Mouse (Mus musculus) frontal cortex, adult (tissue): ENCODE results near the gene Arhgap24.

ENCODE experiments used
- ATAC-seq: cut with Nextera tagmentation; 2 replicates; pipeline ENCODE4 v1.9.2; 2017; ENCODE audit warnings: mild to moderate bottlenecking, moderate library complexity, mixed read lengths; ENCODE audit not compliant: low TSS enrichment

Arhgap24 gene

DNA sequence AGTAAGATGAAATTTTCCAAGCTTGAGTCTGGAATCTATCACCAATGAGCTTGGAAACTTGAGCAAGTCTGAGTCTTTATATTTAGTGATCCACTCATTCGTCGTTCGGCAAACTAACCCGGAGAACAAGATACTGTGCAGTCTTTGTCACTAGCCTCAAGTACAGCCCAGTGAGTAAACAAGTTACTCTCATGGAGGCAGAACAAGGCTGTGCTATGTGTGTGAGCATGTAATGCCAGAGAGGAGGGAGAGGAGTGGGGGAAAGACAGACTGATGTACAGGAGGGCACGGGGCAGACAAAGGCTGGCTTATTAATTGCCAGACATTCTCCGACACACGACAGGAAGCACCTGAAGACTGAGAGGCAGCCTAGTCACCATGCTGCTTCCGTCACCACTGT is 97.2 kb downstream of the Arhgap24 start:
- ATAC-seq, result no peak

GRCm38 (mm10) chr5:102582864-102583410 is 101.7 kb downstream of the Arhgap24 start:
- no peak for ATAC-seq

- no peak for ATAC-seq
Observed at GRCm38 (mm10) chr5:102591422-102591821, 110.2 kb downstream of the Arhgap24 start.

GRCm38 (mm10) chr5:102593058-102593457 is 111.9 kb downstream of the Arhgap24 start:
- ATAC-seq, result no peak

GRCm38 (mm10) chr5:102599102-102599501 is 117.9 kb downstream of the Arhgap24 start:
- no peak for ATAC-seq

DNA sequence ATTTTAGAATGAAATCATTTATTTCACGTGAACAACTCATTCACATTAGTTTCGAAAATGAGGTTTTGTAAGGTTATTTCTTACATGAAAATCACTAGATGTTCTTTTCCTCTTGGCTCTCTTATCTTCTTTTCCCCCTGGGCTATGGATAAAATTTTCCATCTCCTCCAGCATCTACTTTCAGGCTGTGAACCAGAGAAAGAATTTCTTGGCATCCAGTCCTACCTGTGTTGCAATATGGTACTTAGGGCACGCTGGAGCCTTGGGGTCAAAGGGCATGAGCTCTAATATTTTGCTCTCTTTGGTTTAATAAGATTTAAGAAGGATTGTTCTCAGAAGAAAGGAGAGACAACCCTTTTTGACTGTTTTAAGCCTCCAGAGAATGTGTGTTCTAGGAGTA is 132.4 kb downstream of the Arhgap24 start:
- no peak for ATAC-seq

DNA sequence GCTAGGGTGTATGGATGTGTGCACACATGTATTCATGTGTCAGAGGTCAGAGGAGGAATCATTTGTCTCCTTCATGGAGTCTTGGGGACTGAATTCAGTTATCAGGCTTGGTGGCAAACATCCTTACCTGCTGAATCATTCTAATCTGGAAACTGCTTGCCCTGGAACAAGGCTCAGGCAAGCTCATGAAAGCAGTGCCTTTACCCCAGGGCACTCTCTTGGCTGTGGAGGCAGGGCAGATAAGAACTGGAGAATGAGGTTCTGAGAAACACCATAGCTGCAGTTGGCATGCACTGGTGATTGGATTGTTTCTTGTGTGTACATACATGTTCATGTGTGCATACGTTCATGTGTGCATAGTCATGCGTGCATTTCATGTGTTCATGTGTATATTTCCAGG is 132.9 kb downstream of the Arhgap24 start:
- no peak for ATAC-seq

- no peak for ATAC-seq
Observed at GRCm38 (mm10) chr5:102615249-102615648, 134.1 kb downstream of the Arhgap24 start.

DNA sequence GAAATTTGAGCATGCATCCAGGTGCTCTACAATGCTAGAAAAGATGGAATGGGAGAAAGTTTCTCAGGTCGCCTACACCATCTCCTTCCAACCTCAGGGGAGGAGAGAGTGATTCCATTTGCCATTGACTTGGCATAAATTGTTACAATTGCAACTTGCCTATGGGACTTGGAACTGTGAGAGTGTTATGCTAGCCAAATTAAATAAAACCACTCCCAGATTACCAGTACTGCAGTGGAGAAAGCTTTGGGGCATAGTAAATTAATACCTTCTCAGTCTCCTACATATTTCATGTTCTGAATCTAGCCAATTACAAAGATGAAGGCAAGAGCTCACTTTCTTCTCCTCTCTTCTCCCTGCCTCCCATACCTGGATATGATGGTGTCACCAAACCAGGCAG is 139.8 kb downstream of the Arhgap24 start:
- no peak for ATAC-seq

GRCm38 (mm10) chr5:102623807-102624435 is 142.7 kb downstream of the Arhgap24 start:
- ATAC-seq, result no peak

GRCm38 (mm10) chr5:102626671-102627070 is 145.5 kb downstream of the Arhgap24 start:
- no peak for ATAC-seq

GRCm38 (mm10) chr5:102629362-102629771 is 148.2 kb downstream of the Arhgap24 start:
- ATAC-seq, result no peak

GRCm38 (mm10) chr5:102635591-102635990 is 154.4 kb downstream of the Arhgap24 start:
- no peak for ATAC-seq

- ATAC-seq, result no peak
Observed at GRCm38 (mm10) chr5:102639782-102640559, 158.8 kb downstream of the Arhgap24 start.

- ATAC-seq, result no peak
Observed at GRCm38 (mm10) chr5:102643364-102643763, 162.2 kb downstream of the Arhgap24 start.

DNA sequence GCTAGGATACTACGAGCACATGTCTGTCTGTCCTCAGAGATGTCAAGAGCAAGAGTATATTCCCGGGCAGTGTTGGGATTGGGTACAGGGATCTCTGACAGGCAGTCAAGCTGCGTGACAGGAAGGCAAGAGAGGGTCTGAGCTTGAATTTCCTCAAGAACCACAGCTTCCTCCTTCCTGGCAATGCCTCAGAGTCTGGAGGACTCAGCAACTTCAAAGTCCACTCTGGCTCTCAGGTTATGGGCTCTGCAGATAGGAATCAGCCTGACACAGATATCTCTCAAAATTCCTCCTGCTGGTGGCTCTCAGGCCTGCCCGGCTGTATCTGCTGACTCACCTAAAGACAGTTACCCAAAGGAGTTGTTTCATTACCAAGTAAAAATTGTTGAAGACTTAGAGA is 162.6 kb downstream of the Arhgap24 start:
- no peak for ATAC-seq

DNA sequence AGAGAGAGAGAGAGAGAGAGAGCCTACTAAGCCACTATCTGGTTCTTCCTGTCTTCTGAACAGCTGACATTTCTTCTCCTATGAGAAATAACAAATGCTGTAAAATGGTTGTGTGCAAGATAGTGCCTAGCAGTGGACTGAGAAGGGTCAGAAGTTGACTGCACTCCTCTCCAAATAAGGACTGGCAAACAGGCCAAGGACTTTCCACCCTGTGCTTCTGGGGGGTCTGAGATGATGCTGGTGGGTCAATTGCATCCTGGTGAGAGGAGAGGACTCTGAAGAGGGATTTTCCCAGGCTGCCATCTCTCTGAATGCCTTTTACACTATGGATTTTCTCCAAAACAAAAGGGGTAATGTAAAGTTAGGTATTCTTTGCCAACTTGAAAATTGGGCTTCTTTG is 177.9 kb downstream of the Arhgap24 start:
- ATAC-seq, result no peak

- no peak for ATAC-seq
Observed at GRCm38 (mm10) chr5:102664988-102665726, 184.0 kb downstream of the Arhgap24 start.

DNA sequence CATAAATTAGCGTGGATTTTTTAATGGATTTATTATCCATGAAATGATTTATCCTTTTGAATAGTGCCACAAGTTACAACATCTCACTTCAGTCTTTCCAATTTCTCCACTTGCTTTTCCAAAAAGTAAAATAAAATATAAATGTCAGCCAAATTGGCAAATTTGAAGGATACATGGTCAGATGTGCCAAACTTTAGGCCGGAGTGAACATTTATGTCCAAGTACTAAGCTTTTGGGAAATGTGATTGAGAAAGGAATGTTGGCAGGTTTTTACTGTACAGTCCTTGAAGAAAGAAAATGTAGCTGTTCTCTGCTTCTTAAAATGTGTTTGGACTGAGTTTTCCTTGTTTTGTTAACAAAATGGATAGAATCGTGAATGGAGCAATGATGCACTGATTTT is 185.7 kb downstream of the Arhgap24 start:
- no peak for ATAC-seq

DNA sequence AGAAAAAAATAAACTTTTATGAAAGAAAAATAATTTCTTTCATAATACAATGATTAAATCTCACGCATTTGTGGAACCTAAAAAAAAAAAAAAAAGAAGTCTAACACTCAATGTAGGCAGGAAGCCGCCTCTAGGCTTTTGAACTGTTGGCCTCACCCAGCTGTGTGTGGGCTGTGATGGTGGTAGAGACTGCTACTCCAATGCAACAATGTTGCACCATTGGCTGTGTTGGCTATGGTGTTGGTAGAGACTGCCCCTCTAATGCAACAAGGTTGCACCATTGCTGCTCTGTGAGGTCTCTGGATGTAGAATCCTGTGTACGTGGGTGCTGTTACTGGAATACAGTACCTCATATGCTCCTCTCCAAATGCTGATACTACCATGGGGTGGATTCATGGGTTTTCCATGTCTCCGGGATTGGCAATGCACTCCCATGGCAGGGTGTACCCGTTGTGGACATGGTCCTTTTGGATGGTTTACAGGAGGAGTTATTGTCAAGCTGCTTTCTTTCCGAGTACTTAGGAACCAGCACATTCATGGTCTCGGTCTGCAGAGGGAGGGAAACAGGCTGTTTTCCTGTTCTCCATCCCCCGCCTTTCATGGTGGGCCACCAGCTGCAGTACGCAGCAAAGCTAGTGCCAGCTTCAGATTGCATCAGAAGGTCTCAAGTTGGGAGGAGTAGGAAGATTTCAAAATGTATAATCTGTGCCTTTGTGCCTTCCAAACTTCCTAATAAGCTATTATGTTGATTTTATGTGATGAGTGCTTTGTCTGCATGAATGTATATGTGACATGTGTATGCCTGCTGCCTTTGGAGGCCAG is 186.8 kb downstream of the Arhgap24 start:
- no peak for ATAC-seq

DNA sequence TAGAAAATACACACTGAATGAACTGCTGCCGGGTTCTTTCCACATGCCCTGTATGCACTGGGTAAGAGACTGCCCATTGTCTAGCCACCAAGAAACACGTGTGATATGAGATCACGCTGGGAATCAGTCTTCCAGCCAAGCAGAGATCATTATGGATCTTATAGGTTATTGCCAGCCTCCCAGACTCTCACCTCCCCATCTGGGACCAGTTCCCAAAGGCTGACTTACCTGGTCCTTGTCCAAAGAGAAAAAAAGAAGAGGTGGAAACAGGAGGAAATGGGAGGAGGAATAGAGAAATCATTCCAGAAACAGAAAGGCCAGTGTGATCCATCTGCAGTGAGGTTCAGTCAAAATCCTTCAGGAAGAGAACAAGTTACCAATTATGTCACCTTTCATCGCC is 189.0 kb downstream of the Arhgap24 start:
- no peak for ATAC-seq
